Mouse (Mus musculus): ENCODE measurements around the gene Dnah2. TPM values are rescaled to one million over a fixed set of nuclear protein-coding genes. Genes with fewer than 3 reads are reported as not detected.
A peak's percentile ranks its signal among the peaks of the same experiment; 100 is the strongest.

The Dnah2 gene
- 1.7 and 2.0 TPM in 2 replicates for polyA plus RNA-seq (2015; fragmentation: Nextera tagmentation; extraction: Ambion mirVana)

GRCm38 (mm10) chr11:69549060-69549656, at the start of gene Dnah2:
TSS of gene Dnah2 (minus strand) at chr11:69549110.
- H3K27ac ChIP-seq: peak within 1 kb of the TSS; percentile 91
- 0 out of 2 replicates have a peak, but pooled peaks cover 2% of the 10 kb centered on the region for H3K36me3 ChIP-seq (ENCODE audit: poor library complexity, severe bottlenecking)
- no peak within 1 kb of the TSS for H3K4me3 ChIP-seq
- no peaks in the 10 kb centered on the region for H3K27me3 ChIP-seq
- peaks cover 79% of the 10 kb centered on the region for H3K4me1 ChIP-seq
- no peaks in the 10 kb centered on the region for H3K9me3 ChIP-seq (replicated peaks)
- H3K4me2 ChIP-seq: peak within 1 kb of the TSS; percentile 87; the same call in 1 of the 2 replicates
- 54% methylated on average over 12 of the region's 12 CpGs for WGBS
- ATAC-seq: no peak
- peak within 1 kb of the TSS; percentile 17; the same call in 1 of the 2 replicates for H3K9ac ChIP-seq

GRCm38 (mm10) chr11:69594853-69595252, 45.9 kb upstream of the Dnah2 start:
- Histone ChIP-seq H3K4me2 (no peak overlapping the region), H3K36me3 (ENCODE audit: poor library complexity, severe bottlenecking) (peaks cover 39% of the 10 kb centered on the region), H3K9ac (no peak overlapping the region), H3K4me3 (no peak overlapping the region), H3K27me3 (no peaks in the 10 kb centered on the region), H3K4me1 (peaks cover 12% of the 10 kb centered on the region), H3K27ac (no peak overlapping the region), H3K9me3 (replicated peaks) (no peaks in the 10 kb centered on the region)
- no peak for ATAC-seq
- WGBS: 96% methylated on average over 6 of the region's 6 CpGs

- H3K27me3 ChIP-seq: no peaks in the 10 kb centered on the region
- no peaks in the 10 kb centered on the region for H3K9me3 ChIP-seq (replicated peaks)
- H3K9ac ChIP-seq: no peak overlapping the region
- H3K4me3 ChIP-seq: no peak overlapping the region
- no peak for ATAC-seq
- peaks cover 60% of the 10 kb centered on the region for H3K36me3 ChIP-seq (ENCODE audit: poor library complexity, severe bottlenecking)
- H3K4me2 ChIP-seq: no peak overlapping the region
- peak overlapping the region; percentile 40 for H3K27ac ChIP-seq
- WGBS: 85% methylated on average over 4 of the region's 4 CpGs
- H3K4me1 ChIP-seq: peaks cover 8% of the 10 kb centered on the region
Measured at GRCm38 (mm10) chr11:69592799-69593198, 43.9 kb upstream of the Dnah2 start.

- Histone ChIP-seq H3K36me3 (ENCODE audit: poor library complexity, severe bottlenecking) (peaks cover 67% of the 10 kb centered on the region), H3K9ac (no peak overlapping the region; the same call in 1 of the 2 replicates), H3K27ac (peak overlapping the region; percentile 40), H3K4me3 (no peak overlapping the region), H3K9me3 (replicated peaks) (no peaks in the 10 kb centered on the region), H3K4me1 (peaks cover 8% of the 10 kb centered on the region), H3K27me3 (no peaks in the 10 kb centered on the region), H3K4me2 (no peak overlapping the region)
- ATAC-seq: peak; percentile 67; the same call in 1 of the 2 replicates
- WGBS: 57% methylated on average over 7 of the region's 7 CpGs
Measured at GRCm38 (mm10) chr11:69591899-69592637, 43.2 kb upstream of the Dnah2 start.

GRCm38 (mm10) chr11:69591424-69591823, 42.5 kb upstream of the Dnah2 start:
- H3K4me2 ChIP-seq: no peak overlapping the region
- H3K27ac ChIP-seq: no peak overlapping the region
- 85% methylated on average over 3 of the region's 3 CpGs for WGBS
- H3K4me3 ChIP-seq: no peak overlapping the region
- peaks cover 69% of the 10 kb centered on the region for H3K36me3 ChIP-seq (ENCODE audit: poor library complexity, severe bottlenecking)
- ATAC-seq: no peak
- H3K9me3 ChIP-seq (replicated peaks): no peaks in the 10 kb centered on the region
- H3K4me1 ChIP-seq: peaks cover 8% of the 10 kb centered on the region
- no peaks in the 10 kb centered on the region for H3K27me3 ChIP-seq
- no peak overlapping the region for H3K9ac ChIP-seq

GRCm38 (mm10) chr11:69590622-69591021, 41.7 kb upstream of the Dnah2 start:
- H3K36me3 ChIP-seq (ENCODE audit: poor library complexity, severe bottlenecking): peaks cover 67% of the 10 kb centered on the region
- WGBS: 94% methylated on average over 8 of the region's 8 CpGs

GRCm38 (mm10) chr11:69589207-69589834, 40.4 kb upstream of the Dnah2 start:
- Histone ChIP-seq H3K9me3 (replicated peaks) (no peaks in the 10 kb centered on the region), H3K4me1 (peaks cover 8% of the 10 kb centered on the region), H3K27me3 (no peaks in the 10 kb centered on the region), H3K36me3 (ENCODE audit: poor library complexity, severe bottlenecking) (peaks cover 64% of the 10 kb centered on the region), H3K4me3 (no peak overlapping the region), H3K27ac (no peak overlapping the region), H3K9ac (no peak overlapping the region), H3K4me2 (no peak overlapping the region)
- ATAC-seq: no peak
- WGBS: 93% methylated on average over 22 of the region's 22 CpGs

More at GRCm38 (mm10) chr11:69590622-69591021, 41.7 kb upstream of the Dnah2 start:
- H3K4me1 ChIP-seq: peaks cover 8% of the 10 kb centered on the region
- H3K9me3 ChIP-seq (replicated peaks): no peaks in the 10 kb centered on the region
- no peaks in the 10 kb centered on the region for H3K27me3 ChIP-seq
- no peak for ATAC-seq
- H3K27ac ChIP-seq: no peak overlapping the region
- no peak overlapping the region for H3K4me3 ChIP-seq
- no peak overlapping the region for H3K9ac ChIP-seq
- no peak overlapping the region for H3K4me2 ChIP-seq

GRCm38 (mm10) chr11:69585718-69586325, 36.9 kb upstream of the Dnah2 start:
- Histone ChIP-seq H3K4me3 (no peak overlapping the region), H3K4me2 (no peak overlapping the region), H3K9ac (no peak overlapping the region), H3K36me3 (ENCODE audit: poor library complexity, severe bottlenecking) (peaks cover 45% of the 10 kb centered on the region), H3K27ac (no peak overlapping the region), H3K27me3 (no peaks in the 10 kb centered on the region), H3K4me1 (peaks cover 17% of the 10 kb centered on the region), H3K9me3 (replicated peaks) (no peaks in the 10 kb centered on the region)
- WGBS: 84% methylated on average over 7 of the region's 7 CpGs
- no peak for ATAC-seq

- no peaks in the 10 kb centered on the region for H3K27me3 ChIP-seq
- H3K4me2 ChIP-seq: no peak overlapping the region
- H3K27ac ChIP-seq: no peak overlapping the region
- no peaks in the 10 kb centered on the region for H3K9me3 ChIP-seq (replicated peaks)
- H3K9ac ChIP-seq: no peak overlapping the region
- ATAC-seq: no peak
- H3K4me1 ChIP-seq: peaks cover 17% of the 10 kb centered on the region
- peaks cover 37% of the 10 kb centered on the region for H3K36me3 ChIP-seq (ENCODE audit: poor library complexity, severe bottlenecking)
- 94% methylated on average over 13 of the region's 13 CpGs for WGBS
- no peak overlapping the region for H3K4me3 ChIP-seq
Measured at GRCm38 (mm10) chr11:69584937-69585336, 36.0 kb upstream of the Dnah2 start.

GRCm38 (mm10) chr11:69584008-69584407, 35.1 kb upstream of the Dnah2 start:
- no peak overlapping the region for H3K9ac ChIP-seq
- 92% methylated on average over 7 of the region's 7 CpGs for WGBS
- no peak overlapping the region for H3K4me2 ChIP-seq
- peaks cover 27% of the 10 kb centered on the region for H3K36me3 ChIP-seq (ENCODE audit: poor library complexity, severe bottlenecking)
- no peak overlapping the region for H3K27ac ChIP-seq
- no peaks in the 10 kb centered on the region for H3K27me3 ChIP-seq
- no peaks in the 10 kb centered on the region for H3K9me3 ChIP-seq (replicated peaks)
- H3K4me1 ChIP-seq: peaks cover 21% of the 10 kb centered on the region
- H3K4me3 ChIP-seq: no peak overlapping the region
- no peak for ATAC-seq

GRCm38 (mm10) chr11:69582230-69582805, 33.4 kb upstream of the Dnah2 start:
- peaks cover 10% of the 10 kb centered on the region for H3K36me3 ChIP-seq (ENCODE audit: poor library complexity, severe bottlenecking)
- ATAC-seq: no peak
- H3K9ac ChIP-seq: peak overlapping the region; percentile 88
- H3K4me2 ChIP-seq: peak overlapping the region; percentile 91
- H3K9me3 ChIP-seq (replicated peaks): no peaks in the 10 kb centered on the region
- H3K4me1 ChIP-seq: peaks cover 35% of the 10 kb centered on the region
- H3K27ac ChIP-seq: no peak overlapping the region
- H3K27me3 ChIP-seq: no peaks in the 10 kb centered on the region
- H3K4me3 ChIP-seq: peak overlapping the region; percentile 67
- 66% methylated on average over 9 of the region's 9 CpGs for WGBS
